Mouse (Mus musculus): ENCODE data around the gene Zfp865.

GRCm38 (mm10) chr7:5051193-5052192, 31.3 kb downstream of the Zfp865 start, which contains the start of gene Zfp580:
- no peak for TF ChIP-seq CTCF (IDR thresholded peaks at IDR 0.05)
- TF ChIP-seq EP300 (IDR thresholded peaks at IDR 0.05; ENCODE audit: insufficient read depth, low read depth, low read length), result no peak
- TF ChIP-seq POLR2A (IDR thresholded peaks at IDR 0.05; ENCODE audit: insufficient read depth, low read depth, low read length), result no peak; the same call in 1 of the 2 replicates

Measured in heart, adult 2 months (tissue).